Mouse (Mus musculus): ENCODE measurements around the gene Pam16. TPM values are rescaled to one million over a fixed set of nuclear protein-coding genes. Genes with fewer than 3 reads are reported as not detected.

Pam16 gene
- polyA plus RNA-seq, 1 experiment from 2014 or later, result 125 TPM

GRCm38 (mm10) chr16:4598041-4598440 is 26.7 kb downstream of the Pam16 start:
- no peaks in the 10 kb centered on the region for H3K36me3 ChIP-seq
- no peak overlapping the region for H3K4me3 ChIP-seq
- ATAC-seq (replicated peaks; ENCODE audit: insufficient number of reproducible peaks, insufficient read depth, low FRiP score, low read depth), result no peak
- peaks cover 86% of the 10 kb centered on the region for H3K4me1 ChIP-seq (replicated peaks)
- WGBS, result 63% methylated on average over 5 of the region's 5 CpGs
- H3K9me3 ChIP-seq (replicated peaks), result no peaks in the 10 kb centered on the region
- H3K27ac ChIP-seq, result 0 out of 2 replicates have a peak overlapping the region, but pooled peaks have one; percentile 96
- H3K4me2 ChIP-seq, result peak overlapping the region; percentile 5; the same call in 1 of the 2 replicates
- no peak overlapping the region for H3K9ac ChIP-seq
- H3K27me3 ChIP-seq, result no peaks in the 10 kb centered on the region

- Histone ChIP-seq H3K4me3 (no peak overlapping the region), H3K4me1 (replicated peaks) (peaks cover 86% of the 10 kb centered on the region), H3K27me3 (no peaks in the 10 kb centered on the region), H3K4me2 (peak overlapping the region; percentile 76; the same call in 1 of the 2 replicates), H3K36me3 (no peaks in the 10 kb centered on the region), H3K27ac (peak overlapping the region; percentile 96; the same call in 1 of the 2 replicates), H3K9me3 (replicated peaks) (no peaks in the 10 kb centered on the region), H3K9ac (no peak overlapping the region)
- no peak for ATAC-seq (replicated peaks; ENCODE audit: insufficient number of reproducible peaks, insufficient read depth, low FRiP score, low read depth)
- 49% methylated on average over 7 of the region's 7 CpGs for WGBS
Measured at GRCm38 (mm10) chr16:4597296-4597695, 27.5 kb downstream of the Pam16 start.

GRCm38 (mm10) chr16:4596836-4597235 is 28.0 kb downstream of the Pam16 start:
- 62% methylated on average over 2 of the region's 2 CpGs for WGBS
- peaks cover 86% of the 10 kb centered on the region for H3K4me1 ChIP-seq (replicated peaks)

GRCm38 (mm10) chr16:4596141-4596728 is 28.6 kb downstream of the Pam16 start:
- 19% methylated on average over 3 of the region's 3 CpGs for WGBS
- peak overlapping the region; percentile 93 for H3K9ac ChIP-seq
- H3K4me3 ChIP-seq, result peak overlapping the region; percentile 92
- H3K27ac ChIP-seq, result peak overlapping the region; percentile 96
- no peaks in the 10 kb centered on the region for H3K27me3 ChIP-seq
- H3K4me2 ChIP-seq, result peak overlapping the region; percentile 76
- no peaks in the 10 kb centered on the region for H3K9me3 ChIP-seq (replicated peaks)
- H3K36me3 ChIP-seq, result no peaks in the 10 kb centered on the region; the same call in 1 of the 2 replicates
- peaks cover 83% of the 10 kb centered on the region for H3K4me1 ChIP-seq (replicated peaks)
- no peak for ATAC-seq (replicated peaks; ENCODE audit: insufficient number of reproducible peaks, insufficient read depth, low FRiP score, low read depth)

More at GRCm38 (mm10) chr16:4596836-4597235, 28.0 kb downstream of the Pam16 start:
- no peak for ATAC-seq (replicated peaks; ENCODE audit: insufficient number of reproducible peaks, insufficient read depth, low FRiP score, low read depth)
- H3K36me3 ChIP-seq, result no peaks in the 10 kb centered on the region
- H3K9me3 ChIP-seq (replicated peaks), result no peaks in the 10 kb centered on the region
- H3K27me3 ChIP-seq, result no peaks in the 10 kb centered on the region
- H3K27ac ChIP-seq, result peak overlapping the region; percentile 96; the same call in 1 of the 2 replicates
- no peak overlapping the region for H3K4me3 ChIP-seq
- peak overlapping the region; percentile 76 for H3K4me2 ChIP-seq
- no peak overlapping the region for H3K9ac ChIP-seq

GRCm38 (mm10) chr16:4595527-4595963 is 29.2 kb downstream of the Pam16 start:
- 3% methylated on average over 5 of the region's 5 CpGs for WGBS
- no peak for ATAC-seq (replicated peaks; ENCODE audit: insufficient number of reproducible peaks, insufficient read depth, low FRiP score, low read depth)
- Histone ChIP-seq H3K4me2 (peak overlapping the region; percentile 76), H3K27me3 (no peaks in the 10 kb centered on the region), H3K4me3 (peak overlapping the region; percentile 92), H3K27ac (peak overlapping the region; percentile 96), H3K9ac (peak overlapping the region; percentile 93), H3K36me3 (peaks cover 6% of the 10 kb centered on the region), H3K9me3 (replicated peaks) (no peaks in the 10 kb centered on the region), H3K4me1 (replicated peaks) (peaks cover 76% of the 10 kb centered on the region)

- WGBS, result 1% methylated on average over 51 of the region's 52 CpGs
- peak; percentile 31 for ATAC-seq (replicated peaks; ENCODE audit: insufficient number of reproducible peaks, insufficient read depth, low FRiP score, low read depth)
Measured at GRCm38 (mm10) chr16:4594814-4595526, 29.8 kb downstream of the Pam16 start.

GRCm38 (mm10) chr16:4593971-4594813 is 30.6 kb downstream of the Pam16 start, which contains the start of gene Glis2:
Gene Glis2 (plus strand): TSS chr16:4594713.
- Histone ChIP-seq H3K27ac (peak within 1 kb of the TSS; percentile 96), H3K4me1 (replicated peaks) (peaks cover 62% of the 10 kb centered on the region), H3K9ac (peak within 1 kb of the TSS; percentile 93), H3K4me2 (peak within 1 kb of the TSS; percentile 76), H3K4me3 (peak within 1 kb of the TSS; percentile 92), H3K9me3 (replicated peaks) (no peaks in the 10 kb centered on the region), H3K36me3 (peaks cover 12% of the 10 kb centered on the region), H3K27me3 (no peaks in the 10 kb centered on the region)
- peak; percentile 87 for ATAC-seq (replicated peaks; ENCODE audit: insufficient number of reproducible peaks, insufficient read depth, low FRiP score, low read depth)
- WGBS, result under 1% methylated on average over 31 of the region's 74 CpGs

More at GRCm38 (mm10) chr16:4594814-4595526, 29.8 kb downstream of the Pam16 start:
- H3K4me3 ChIP-seq, result peak overlapping the region; percentile 92
- peak overlapping the region; percentile 96 for H3K27ac ChIP-seq
- H3K4me2 ChIP-seq, result peak overlapping the region; percentile 76
- peak overlapping the region; percentile 93 for H3K9ac ChIP-seq
- peaks cover 70% of the 10 kb centered on the region for H3K4me1 ChIP-seq (replicated peaks)
- peaks cover 12% of the 10 kb centered on the region for H3K36me3 ChIP-seq
- no peaks in the 10 kb centered on the region for H3K27me3 ChIP-seq
- H3K9me3 ChIP-seq (replicated peaks), result no peaks in the 10 kb centered on the region

- Histone ChIP-seq H3K4me1 (replicated peaks) (peaks cover 52% of the 10 kb centered on the region), H3K4me2 (peak overlapping the region; percentile 76), H3K9ac (peak overlapping the region; percentile 93), H3K9me3 (replicated peaks) (no peaks in the 10 kb centered on the region), H3K27ac (peak overlapping the region; percentile 96), H3K4me3 (peak overlapping the region; percentile 92), H3K36me3 (peaks cover 12% of the 10 kb centered on the region), H3K27me3 (no peaks in the 10 kb centered on the region)
- ATAC-seq (replicated peaks; ENCODE audit: insufficient number of reproducible peaks, insufficient read depth, low FRiP score, low read depth), result no peak
- 14% methylated on average over 32 of the region's 32 CpGs for WGBS
Measured at GRCm38 (mm10) chr16:4592909-4593875, 31.6 kb downstream of the Pam16 start.

- Histone ChIP-seq H3K27me3 (no peaks in the 10 kb centered on the region), H3K36me3 (peaks cover 12% of the 10 kb centered on the region), H3K9me3 (replicated peaks) (no peaks in the 10 kb centered on the region), H3K4me2 (no peak overlapping the region), H3K4me1 (replicated peaks) (peaks cover 43% of the 10 kb centered on the region), H3K9ac (no peak overlapping the region), H3K4me3 (no peak overlapping the region), H3K27ac (no peak overlapping the region)
- no peak for ATAC-seq (replicated peaks; ENCODE audit: insufficient number of reproducible peaks, insufficient read depth, low FRiP score, low read depth)
- 93% methylated on average over 9 of the region's 9 CpGs for WGBS
Measured at GRCm38 (mm10) chr16:4590236-4590635, 34.6 kb downstream of the Pam16 start.

GRCm38 (mm10) chr16:4587516-4588210 is 37.1 kb downstream of the Pam16 start:
- Histone ChIP-seq H3K36me3 (peaks cover 12% of the 10 kb centered on the region), H3K27ac (peak overlapping the region; percentile 91), H3K4me2 (peak overlapping the region; percentile 68), H3K4me3 (no peak overlapping the region), H3K27me3 (no peaks in the 10 kb centered on the region), H3K4me1 (replicated peaks) (peaks cover 30% of the 10 kb centered on the region), H3K9me3 (replicated peaks) (no peaks in the 10 kb centered on the region), H3K9ac (no peak overlapping the region)
- ATAC-seq (replicated peaks; ENCODE audit: insufficient number of reproducible peaks, insufficient read depth, low FRiP score, low read depth), result no peak
- WGBS, result 37% methylated on average over 5 of the region's 5 CpGs

Data from heart, embryonic 15.5 days (tissue).